ENCODE assay signal across 8 mouse cellular contexts in the genomic region with DNA sequence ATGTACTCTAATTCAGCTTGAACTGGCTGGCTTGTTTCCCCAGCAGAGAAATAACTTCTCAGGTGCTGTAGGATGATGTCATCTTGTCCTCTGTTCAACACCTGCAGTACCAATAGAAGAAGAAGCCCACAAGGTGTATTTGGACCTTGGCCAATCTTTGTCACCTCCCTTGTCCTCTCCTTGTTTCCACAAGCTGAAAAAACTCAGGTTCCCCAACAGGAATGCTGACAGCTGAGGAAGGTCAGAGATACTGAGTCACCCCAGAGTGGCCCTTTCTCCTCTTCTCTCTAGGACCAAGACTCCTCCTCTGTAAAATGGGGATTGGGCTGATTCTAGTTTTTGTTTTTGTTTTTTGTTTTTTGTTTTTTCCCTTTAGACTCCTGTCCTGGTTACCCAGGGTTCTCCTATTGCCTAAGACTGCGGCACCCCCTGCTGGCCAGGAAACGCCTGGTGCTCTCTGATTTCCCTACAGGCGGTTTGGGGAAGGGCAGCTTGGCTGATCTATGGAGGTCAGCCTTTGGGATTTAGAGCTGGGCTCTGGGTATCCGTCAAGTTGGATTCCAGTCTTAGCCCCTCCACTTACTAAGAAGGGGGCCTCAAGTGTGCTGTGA. TPM values are rescaled to one million over a fixed set of nuclear protein-coding genes. Genes with fewer than 3 reads are reported as not detected.
A peak's percentile ranks its signal among the peaks of the same experiment; 100 is the strongest.
DNase-seq lines count a peak whose midpoint lies in the region; ATAC-seq and TF ChIP-seq lines count a peak whose summit lies in the region.

No protein-coding gene starts in this region.

- H3K4me3 ChIP-seq in kidney, embryonic 14.5 days (ENCODE audit: low read length): no peak overlapping the region
- H3K4me3 ChIP-seq in limb, embryonic 14.5 days (replicated peaks; ENCODE audit: low read length): no peak overlapping the region
- no peak overlapping the region for H3K4me3 ChIP-seq in stomach, embryonic 15.5 days (replicated peaks)

- no peak overlapping the region for H3K4me2 ChIP-seq in kidney, embryonic 14.5 days (replicated peaks; ENCODE audit: low read depth, low read length)
- H3K4me2 ChIP-seq in limb, embryonic 14.5 days (replicated peaks; ENCODE audit: low read depth, low read length, severe bottlenecking): no peak overlapping the region
- no peak overlapping the region; the same call in 1 of the 2 replicates for H3K4me2 ChIP-seq in stomach, embryonic 15.5 days

- no peaks in the 10 kb centered on the region for H3K36me3 ChIP-seq in kidney, embryonic 14.5 days (ENCODE audit: control insufficient read depth, insufficient read depth, low read length)
- H3K36me3 ChIP-seq in limb, embryonic 14.5 days (ENCODE audit: control insufficient read depth, insufficient read depth, low read length): no peaks in the 10 kb centered on the region
- H3K36me3 ChIP-seq in stomach, embryonic 15.5 days: no peaks in the 10 kb centered on the region

- H3K9ac ChIP-seq in kidney, embryonic 14.5 days (ENCODE audit: low read depth, low read length): no peak overlapping the region
- H3K9ac ChIP-seq in limb, embryonic 14.5 days (ENCODE audit: low read depth, low read length, severe bottlenecking): no peak overlapping the region
- no peak overlapping the region for H3K9ac ChIP-seq in stomach, embryonic 15.5 days

- 0 out of 2 replicates have a peak, but pooled peaks cover 4% of the 10 kb centered on the region for H3K4me1 ChIP-seq in kidney, embryonic 14.5 days (ENCODE audit: control insufficient read depth, insufficient read depth, low read length)
- no peaks in the 10 kb centered on the region for H3K4me1 ChIP-seq in limb, embryonic 14.5 days (ENCODE audit: control insufficient read depth, insufficient read depth, low read length)
- H3K4me1 ChIP-seq in stomach, embryonic 15.5 days: no peaks in the 10 kb centered on the region; the same call in 1 of the 2 replicates

- H3K9me3 ChIP-seq in kidney, embryonic 14.5 days (ENCODE audit: control insufficient read depth, low read length): no peaks in the 10 kb centered on the region
- no peaks in the 10 kb centered on the region for H3K9me3 ChIP-seq in limb, embryonic 14.5 days (ENCODE audit: control insufficient read depth, low read length)
- no peaks in the 10 kb centered on the region for H3K9me3 ChIP-seq in stomach, embryonic 15.5 days

- intact Hi-C loops in gastrocnemius, postnatal 36 days (cut with DNase I): loop anchor here (1.0 to 10.0 kb wide), 4 partner anchors 83 to 469 kb away; no protein-coding TSS in a partner anchor

- WGBS in kidney, embryonic 14.5 days: 2% methylated on average over 4 of the region's 4 CpGs
- WGBS in limb, embryonic 14.5 days: 5% methylated on average over 4 of the region's 4 CpGs
- 2% methylated on average over 4 of the region's 4 CpGs for WGBS in stomach, embryonic 15.5 days

- peak; percentile 62 for ATAC-seq in kidney, embryonic 14.5 days (ENCODE audit: low FRiP score, low TSS enrichment)
- peak; percentile 53; the same call in 1 of the 2 replicates for ATAC-seq in limb, embryonic 14.5 days (ENCODE audit: low FRiP score, low read depth)
- peak; percentile 72; the same call in 1 of the 2 replicates for ATAC-seq in stomach, embryonic 15.5 days (ENCODE audit: insufficient read depth, low FRiP score, low read depth)

- no peaks in the 10 kb centered on the region for H3K27me3 ChIP-seq in kidney, embryonic 14.5 days (ENCODE audit: control insufficient read depth, insufficient read depth, low read length)
- H3K27me3 ChIP-seq in limb, embryonic 14.5 days (ENCODE audit: control insufficient read depth, insufficient read depth, low read length): no peaks in the 10 kb centered on the region
- no peaks in the 10 kb centered on the region for H3K27me3 ChIP-seq in stomach, embryonic 15.5 days (replicated peaks)

- no peak overlapping the region for H3K27ac ChIP-seq in kidney, embryonic 14.5 days (ENCODE audit: low read depth, low read length)
- no peak overlapping the region for H3K27ac ChIP-seq in limb, embryonic 14.5 days (replicated peaks; ENCODE audit: low read depth, low read length)
- no peak overlapping the region for H3K27ac ChIP-seq in stomach, embryonic 15.5 days

- TF ChIP-seq POLR2A in limb, embryonic 14.5 days (IDR thresholded peaks at IDR 0.05; ENCODE audit: borderline replicate concordance, extremely low read depth, insufficient read depth, insufficient read length): peak; percentile 32; the same call in 1 of the 2 replicates

- peak; percentile 72 for DNase-seq in 3134 (ENCODE audit: extremely low read depth, insufficient read length, low spot score)
- DNase-seq in adrenal gland, adult (ENCODE audit: inconsistent age in 2 of 2, low spot score in 1 of 2): peak; percentile 84 to 95
- DNase-seq in embryo, embryonic 10.5 days (ENCODE audit: low spot score): peak; percentile 93
- DNase-seq in gastrocnemius, postnatal 36 days: peak; percentile 78 to 80
- peak; percentile 85 for DNase-seq in limb, embryonic 14.5 days (ENCODE audit: low spot score)
- DNase-seq in natural killer cell, adult 2 months (ENCODE audit: low spot score in 2 of 2): peak; percentile 75 to 85

RNA-seq across cellular contexts. Expression of a gene that starts 26.4 kb away (rescaled TPM):
- total RNA-seq in gastrocnemius, postnatal 36 days (2021): 1 to 10 TPM; 3.1 to 3.7 TPM
- polyA plus RNA-seq in kidney, embryonic 14.5 days (2014; fragmentation: Nextera tagmentation; extraction: Ambion mirVana): 32.5 and 54.4 TPM in 2 replicates
- polyA plus RNA-seq in limb, embryonic 14.5 days (2012; rRNA removed): 59.0 and 59.7 TPM in 2 replicates
- polyA plus RNA-seq in limb, embryonic 14.5 days (2014; fragmentation: Nextera tagmentation; extraction: Ambion mirVana): 45.2 and 46.9 TPM in 2 replicates
- polyA plus RNA-seq in stomach, embryonic 15.5 days (2015; fragmentation: Nextera tagmentation; extraction: Ambion mirVana): 28.8 and 30.0 TPM in 2 replicates

RNA-seq across cellular contexts. Expression of a gene that starts 31.7 kb away (rescaled TPM):
- 1 to 10 TPM; 7.4 to 8.8 TPM for total RNA-seq in gastrocnemius, postnatal 36 days (2021)
- 104 and 121 TPM in 2 replicates for polyA plus RNA-seq in kidney, embryonic 14.5 days (2014; fragmentation: Nextera tagmentation; extraction: Ambion mirVana)
- polyA plus RNA-seq in limb, embryonic 14.5 days (2012; rRNA removed): 79.8 and 105 TPM in 2 replicates
- 103 and 109 TPM in 2 replicates for polyA plus RNA-seq in limb, embryonic 14.5 days (2014; fragmentation: Nextera tagmentation; extraction: Ambion mirVana)
- polyA plus RNA-seq in stomach, embryonic 15.5 days (2015; fragmentation: Nextera tagmentation; extraction: Ambion mirVana): 96.0 and 100 TPM in 2 replicates
